Mouse (Mus musculus): Measurements from ENCODE around the gene Cfap161.

Cfap161 gene

DNA sequence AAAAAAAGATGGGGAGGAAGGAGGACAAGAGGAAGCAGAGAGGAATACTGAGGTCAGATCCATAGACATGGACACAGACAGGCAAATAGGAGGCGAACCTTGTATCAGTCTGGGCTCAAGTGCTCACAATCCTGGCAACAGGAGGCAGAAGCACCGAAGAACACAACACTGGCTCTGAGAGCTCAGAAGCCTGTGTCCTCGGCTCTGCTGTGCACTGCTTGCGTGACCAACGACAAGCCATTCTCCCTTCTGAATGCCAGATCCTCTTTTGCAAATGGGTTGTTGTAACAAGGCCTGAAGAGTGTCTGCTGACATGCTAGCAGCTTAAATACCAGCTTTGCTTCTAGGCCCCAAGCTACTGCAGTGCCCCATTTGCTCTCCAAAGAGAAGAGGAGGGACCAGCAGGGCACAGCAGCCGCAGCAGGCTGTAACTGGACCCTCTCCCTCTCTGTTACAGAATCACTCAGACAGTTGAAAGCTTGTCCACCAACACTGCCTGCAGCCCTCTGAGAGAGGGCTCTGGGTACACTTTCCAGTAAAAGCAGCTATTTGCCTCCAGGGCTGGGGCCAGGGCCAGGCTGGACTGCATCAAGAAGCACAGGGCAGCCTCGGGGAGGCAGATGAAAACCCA lies 54.9 kb downstream of the Cfap161 start:
- in situ Hi-C loops (cut with MboI, MseI): loop anchor here (5.0 kb wide), 1 partner anchor 57 kb away; no protein-coding TSS in a partner anchor

DNA sequence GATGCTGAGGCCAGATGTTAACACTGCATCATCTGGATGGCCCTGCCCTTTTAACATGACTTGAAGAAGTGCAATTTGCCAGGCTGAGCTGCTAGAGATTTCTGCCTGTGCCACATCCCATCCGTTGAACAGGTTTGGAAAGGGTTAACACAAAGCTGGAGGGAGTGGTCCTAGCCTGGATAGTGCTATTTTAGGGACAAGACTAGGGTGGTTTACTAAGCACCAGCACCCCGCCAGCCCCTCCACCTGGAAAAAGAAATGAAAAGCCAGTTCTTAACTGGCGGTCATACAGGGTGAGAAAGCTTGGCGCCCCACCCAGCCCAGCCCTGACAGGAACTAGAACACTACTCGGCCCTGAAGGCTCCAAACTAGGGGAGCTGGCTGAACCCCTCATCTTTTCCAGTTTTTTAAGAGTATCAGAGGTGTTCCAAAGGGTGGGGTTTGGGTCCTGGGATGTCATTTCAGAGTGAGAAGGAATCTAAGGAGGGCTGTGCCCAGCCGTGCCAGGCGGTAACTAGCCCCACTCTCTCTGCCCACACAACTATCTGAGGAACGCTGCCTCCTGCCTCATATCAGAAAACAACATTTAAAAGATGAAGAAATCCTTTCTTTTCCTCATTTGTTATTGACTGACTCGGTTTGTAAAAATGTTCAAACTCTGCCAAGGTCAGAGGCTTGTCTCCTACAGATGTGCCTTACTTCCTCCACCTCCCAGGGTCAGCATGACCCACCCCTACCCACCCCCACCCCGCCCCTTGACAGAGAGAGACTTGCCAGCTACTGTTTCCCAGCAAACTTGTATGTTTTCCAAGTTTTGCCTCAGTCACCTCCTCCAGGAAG lies 55.8 kb downstream of the Cfap161 start:
- in situ Hi-C loops (cut with MboI, MseI): no loop called here

DNA sequence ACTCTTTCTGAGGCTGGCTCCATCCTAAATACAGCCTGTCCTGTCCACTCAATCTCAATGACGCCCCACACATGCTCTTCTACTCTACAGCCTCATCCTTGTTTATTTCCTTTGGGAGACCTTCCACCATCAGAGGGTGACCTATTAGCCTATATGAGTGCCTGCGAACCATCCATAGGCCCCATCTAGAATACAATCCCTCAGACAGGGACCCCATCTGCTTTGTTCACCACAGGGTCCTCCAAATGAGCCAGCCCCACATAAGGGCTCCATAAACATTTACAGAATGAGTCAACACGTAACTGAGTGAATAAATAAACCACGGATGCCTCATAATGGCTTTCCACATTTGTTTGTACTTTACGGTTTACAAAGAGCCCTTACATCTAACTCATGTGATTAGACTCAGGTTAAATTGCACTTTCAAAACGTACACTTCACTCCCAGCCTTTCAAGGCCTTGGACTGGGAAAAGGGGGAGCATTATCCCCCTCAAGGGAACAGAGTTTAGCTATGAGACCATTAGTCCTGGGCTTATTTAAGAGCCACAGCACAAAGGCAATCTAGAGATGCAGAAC lies 56.7 kb downstream of the Cfap161 start:
- in situ Hi-C loops (cut with MboI, MseI): no loop called here

DNA sequence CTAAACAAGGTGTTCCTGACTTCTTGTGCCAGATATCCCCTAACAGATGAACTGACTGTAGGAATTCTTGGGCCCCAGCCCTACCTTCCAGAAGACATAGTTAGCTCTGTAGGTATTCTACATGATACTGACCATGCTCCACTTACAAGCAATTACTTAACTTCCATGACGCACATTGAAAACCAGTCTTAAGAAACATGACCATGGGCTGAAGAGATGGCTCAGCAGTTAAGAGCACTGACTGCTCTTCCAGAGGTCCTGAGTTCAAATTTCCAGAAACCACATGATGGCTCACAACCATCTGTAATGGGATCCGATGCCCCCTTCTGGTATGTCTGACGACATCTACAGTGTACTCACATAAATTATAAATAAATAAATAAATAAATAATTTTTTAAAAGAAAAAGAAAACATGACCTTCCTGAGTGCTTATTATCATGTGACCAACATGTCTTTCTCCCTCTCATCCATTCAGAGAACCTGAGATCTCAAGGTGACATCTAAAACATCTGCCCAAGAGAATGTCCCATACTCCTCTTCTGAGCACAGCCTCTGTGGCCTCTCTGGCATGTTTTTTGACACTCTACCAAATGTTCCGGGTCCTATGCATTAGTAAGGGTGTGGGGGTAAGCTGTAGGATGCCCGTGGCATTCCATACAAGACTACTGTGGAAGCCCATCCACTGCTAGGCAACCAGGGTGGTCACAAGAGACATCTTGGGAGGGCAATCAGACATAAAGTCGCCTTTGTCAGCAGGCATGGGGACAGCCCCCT lies 58.2 kb downstream of the Cfap161 start:
- in situ Hi-C loops (cut with MboI, MseI): no loop called here

DNA sequence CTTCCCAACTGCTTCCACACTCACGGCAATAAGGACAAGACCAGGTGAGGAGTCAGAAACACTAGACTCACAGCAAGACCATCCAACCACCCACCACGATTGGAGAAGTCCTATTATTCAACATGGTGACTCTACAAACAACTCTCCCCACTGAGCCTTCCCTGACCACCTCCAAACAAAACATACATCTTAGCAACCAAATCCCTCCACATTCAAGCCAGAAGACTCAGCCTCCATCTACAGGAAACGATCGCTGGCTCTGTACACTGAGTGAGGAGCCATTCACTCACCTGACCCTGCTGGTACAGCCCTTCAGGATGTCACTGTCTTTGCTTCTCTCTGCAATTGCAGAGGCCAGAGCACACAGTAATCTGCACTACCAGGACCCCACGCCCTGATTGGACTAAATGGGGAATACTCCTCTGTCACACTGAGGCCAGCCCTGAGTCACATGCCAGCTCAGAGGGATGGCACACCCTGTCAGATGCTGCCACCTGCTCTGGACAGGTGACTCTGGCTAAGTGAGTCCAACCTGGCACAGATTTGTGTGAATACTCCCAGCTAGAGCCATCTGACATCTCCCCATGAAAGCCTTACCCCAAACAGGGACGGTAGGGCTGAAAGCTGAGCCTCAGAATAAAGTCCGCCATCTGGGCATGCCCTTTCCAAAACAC lies 59.4 kb downstream of the Cfap161 start:
- in situ Hi-C loops (cut with MboI, MseI): no loop called here

DNA sequence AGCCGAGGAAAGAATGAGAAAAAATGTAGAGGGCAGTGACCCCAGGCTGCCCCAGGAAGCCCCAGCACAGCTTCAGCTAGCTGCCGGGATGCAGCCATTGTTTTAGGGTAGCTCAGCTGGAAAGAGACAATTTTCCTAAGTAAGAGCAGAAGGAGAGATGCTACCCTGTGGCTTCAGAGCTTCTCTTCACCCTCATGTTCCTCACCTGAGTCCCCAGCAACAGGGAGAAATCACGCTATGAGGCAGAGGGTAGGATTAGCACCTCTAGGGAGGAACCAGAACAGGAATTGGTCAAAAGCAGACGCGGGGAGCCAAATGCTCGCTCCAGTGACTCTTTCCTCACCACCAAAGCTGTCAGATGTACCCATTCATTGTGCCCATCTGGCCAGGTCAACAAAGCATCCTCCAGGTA lies 60.0 kb downstream of the Cfap161 start:
- in situ Hi-C loops (cut with MboI, MseI): no loop called here

DNA sequence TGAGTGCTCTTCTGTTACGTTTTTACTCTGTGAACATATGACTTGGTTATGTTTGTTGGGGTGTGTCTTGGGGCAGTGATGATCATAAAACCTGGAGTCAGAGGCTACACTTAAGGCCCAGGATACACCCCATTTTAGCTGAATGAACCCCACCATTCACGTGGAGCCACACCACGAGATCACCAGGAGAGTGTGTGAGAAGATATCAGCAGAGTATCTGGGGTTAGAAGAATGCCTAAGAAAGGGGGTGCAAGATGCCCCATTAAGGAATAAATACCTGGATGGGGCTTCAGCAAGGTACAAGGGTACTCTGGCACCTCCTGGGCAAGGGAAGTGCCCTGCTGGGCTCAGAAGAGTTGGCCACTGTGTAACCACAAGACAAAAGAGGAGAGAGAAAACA lies 60.4 kb downstream of the Cfap161 start:
- in situ Hi-C loops (cut with MboI, MseI): no loop called here

DNA sequence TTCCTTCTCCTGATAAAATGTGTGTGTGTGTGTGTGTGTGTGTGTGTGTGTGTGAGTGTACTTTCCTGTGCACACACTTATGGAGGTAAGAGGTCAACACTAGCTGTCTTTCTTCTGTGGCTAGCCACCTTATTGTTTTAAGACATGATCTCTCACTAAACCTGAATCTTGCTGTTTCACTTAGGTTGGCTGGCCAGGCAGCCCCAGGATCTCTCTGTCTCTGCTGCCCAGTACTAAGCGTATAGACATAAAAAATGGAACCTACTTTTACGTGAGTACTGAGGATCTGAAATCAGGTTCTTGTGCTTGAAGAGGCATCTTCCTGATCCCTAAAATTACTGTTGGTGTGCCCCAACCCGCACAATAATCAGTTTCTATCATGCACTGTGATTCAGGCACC lies 61.9 kb downstream of the Cfap161 start:
- in situ Hi-C loops (cut with MboI, MseI): no loop called here

DNA sequence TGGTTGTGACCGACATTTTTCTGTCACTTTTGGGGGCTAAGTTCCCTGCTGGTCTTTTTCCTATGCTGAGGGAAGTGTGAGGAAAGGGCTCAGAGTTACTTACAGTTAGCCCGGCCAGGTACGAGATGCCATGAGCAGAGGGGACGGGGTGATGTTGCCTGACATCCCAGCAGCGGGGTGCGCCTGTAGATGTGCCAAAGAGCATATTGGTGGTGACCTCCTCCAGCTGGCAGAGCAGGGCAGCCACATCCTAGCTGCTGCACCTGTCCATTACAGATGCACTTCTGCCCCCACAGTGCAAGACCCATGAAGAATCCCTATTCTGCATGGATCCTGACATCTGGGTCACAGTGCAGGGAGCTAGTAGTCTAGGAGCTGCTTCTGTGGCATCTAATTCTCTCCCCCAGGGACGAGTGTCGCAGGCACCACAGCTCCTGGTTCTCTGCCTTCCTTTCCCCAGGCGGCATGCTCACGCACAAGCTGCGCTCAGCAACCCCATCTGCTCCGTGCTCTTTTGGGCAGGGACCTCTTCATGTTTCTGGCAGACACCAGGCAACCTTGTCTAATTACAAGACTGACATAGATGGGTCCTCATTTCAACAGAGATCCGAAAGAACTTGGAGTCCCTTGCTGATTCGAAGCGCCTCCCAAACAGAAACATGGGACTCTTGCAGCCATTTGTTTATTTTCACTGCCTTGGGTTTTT lies 62.6 kb downstream of the Cfap161 start:
- in situ Hi-C loops (cut with MboI, MseI): no loop called here

DNA sequence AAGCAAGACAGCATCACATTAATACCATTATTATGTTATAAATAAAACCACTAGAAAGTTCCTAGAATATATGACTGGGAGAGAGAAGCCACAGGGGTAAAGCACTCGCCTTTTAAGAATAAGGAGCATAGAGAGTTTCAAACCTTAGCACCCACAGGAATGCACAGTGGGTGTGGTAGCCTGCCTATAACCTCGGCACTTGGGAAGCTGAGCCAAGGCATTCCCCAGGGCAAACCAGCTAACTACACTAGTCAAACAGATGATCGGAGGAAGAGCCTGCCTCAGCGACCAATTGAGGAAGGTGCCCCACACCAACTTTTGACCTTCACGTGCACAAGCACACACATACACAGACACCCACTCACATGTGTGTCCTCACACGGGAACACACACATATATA lies 63.4 kb downstream of the Cfap161 start:
- in situ Hi-C loops (cut with MboI, MseI): no loop called here

DNA sequence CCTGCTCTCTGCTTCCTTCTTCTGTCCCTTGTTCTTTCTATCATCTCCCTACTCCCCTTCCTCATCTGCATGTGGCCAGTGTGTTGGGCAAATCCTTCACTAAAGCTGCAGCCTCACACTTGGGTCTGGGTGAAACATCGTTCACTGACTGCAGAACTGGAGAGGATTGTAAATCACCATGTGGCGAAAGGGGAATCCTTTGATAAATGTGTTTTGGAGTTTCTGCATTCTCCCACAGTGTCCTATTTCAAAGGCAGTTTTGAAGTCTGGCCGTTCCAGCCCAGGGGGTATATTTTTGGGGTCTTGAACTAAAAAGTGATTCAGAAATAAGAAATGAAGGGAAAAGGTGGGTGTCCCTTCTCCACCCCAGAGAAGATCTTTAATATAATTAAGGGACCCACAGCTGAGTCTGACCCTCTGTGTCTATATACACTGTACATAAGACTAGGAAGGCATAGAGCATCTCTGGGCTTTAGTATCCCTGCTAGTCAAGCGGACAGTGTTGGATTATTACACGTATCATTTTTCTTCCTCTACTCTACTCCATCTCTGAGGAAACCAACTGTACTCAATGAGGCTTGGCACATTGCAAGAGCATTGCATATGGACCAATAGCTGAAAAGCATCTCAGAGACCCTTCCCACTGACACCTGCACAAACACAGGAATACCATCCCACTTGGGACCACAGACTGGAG lies 67.6 kb downstream of the Cfap161 start:
- in situ Hi-C loops (cut with MboI, MseI): no loop called here

DNA sequence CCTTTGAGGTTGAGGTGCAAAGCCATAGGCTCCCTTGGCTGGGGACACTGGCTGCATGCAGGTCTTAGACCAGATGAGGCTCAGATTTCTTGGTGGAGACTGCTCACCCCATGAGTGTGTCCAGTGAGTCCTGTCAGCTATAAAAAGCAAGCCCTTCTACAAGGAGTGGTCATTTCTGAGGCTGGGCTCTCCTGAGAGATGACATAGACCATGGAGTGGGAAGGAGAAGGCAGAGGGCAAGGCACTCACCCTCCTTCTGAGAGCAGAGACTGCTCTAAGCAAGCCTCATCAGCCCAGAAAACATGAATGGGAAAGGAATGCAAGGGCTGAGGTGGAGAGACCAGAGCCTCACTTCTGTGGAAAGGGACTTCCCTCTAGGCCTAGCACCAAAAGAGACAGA lies 68.9 kb downstream of the Cfap161 start:
- in situ Hi-C loops (cut with MboI, MseI): no loop called here

DNA sequence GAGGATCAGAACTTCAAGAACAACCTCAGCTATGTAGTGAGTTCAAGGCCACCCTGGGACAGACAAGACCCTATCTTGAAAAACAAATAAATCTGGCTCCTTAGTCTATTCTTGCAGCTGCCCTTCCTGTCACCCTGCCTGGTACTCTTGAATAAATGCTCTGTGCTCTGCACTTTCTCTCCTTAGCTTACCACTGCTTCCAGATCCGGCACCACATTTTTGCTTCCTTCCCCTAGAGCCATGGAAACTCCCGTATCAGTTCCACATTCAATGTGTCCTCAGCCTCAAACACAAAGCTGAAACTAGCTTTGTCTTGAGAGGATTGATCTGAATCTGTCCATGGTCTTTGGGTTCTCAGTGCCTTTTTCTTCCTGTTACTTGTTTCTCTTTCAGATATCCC lies 70.1 kb downstream of the Cfap161 start:
- in situ Hi-C loops (cut with MboI, MseI): no loop called here
